Mouse (Mus musculus) brain, adult 2 months (tissue): ENCODE data around the gene Itga6.

Source experiments
- DNase-seq: peaks from one replicate; pipeline ENCODE4 v3.0.0; 2011; ENCODE audit warnings: low read depth, low spot score

Gene Itga6

DNA sequence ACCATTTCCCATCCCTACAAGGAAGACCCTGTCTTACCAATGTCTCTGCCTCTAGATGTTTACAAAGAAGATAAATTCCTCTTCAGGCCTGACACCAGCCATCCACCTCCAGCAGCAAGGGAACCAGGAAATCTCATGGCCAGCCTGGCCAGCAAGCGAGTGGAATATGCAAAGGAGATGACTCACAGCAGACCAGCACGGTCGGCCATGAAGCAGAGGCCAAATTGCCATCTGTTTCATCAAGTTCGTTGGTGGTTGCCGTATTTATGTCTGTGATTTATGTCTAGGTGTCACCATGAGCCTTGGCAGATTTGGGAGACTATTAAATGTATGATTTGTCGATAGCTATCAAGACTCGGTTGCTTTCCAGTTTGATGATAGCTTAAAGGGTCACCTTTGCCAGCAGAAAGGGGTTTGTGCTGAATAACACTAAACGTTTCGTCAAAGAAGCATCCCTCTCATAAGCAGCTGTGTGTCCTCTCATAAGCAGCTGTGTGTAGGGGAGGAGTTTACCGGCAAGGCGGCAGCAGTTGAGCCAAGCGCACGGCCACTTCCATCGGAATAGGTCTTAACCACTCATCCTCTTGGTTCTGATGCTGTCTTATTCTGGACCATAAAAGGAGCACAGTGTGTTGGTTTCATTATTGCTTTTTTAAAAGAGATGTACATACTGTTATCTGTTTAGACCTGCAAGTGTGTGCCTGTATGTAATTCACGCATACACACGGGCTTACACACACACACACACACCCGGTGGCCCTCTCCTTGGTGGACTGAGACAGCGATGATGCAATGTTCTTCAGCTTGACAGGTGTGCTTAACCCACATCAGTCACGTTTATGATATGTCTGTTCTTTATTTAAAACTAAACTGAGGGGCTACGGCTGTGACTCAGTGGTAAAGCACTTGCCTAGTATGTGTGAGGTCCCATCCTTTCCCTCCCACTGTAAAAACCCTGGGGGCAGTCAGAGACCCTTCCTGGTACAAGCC, 14.5 kb upstream of the Itga6 start:
- DNase-seq, result peak; percentile 37

DNA sequence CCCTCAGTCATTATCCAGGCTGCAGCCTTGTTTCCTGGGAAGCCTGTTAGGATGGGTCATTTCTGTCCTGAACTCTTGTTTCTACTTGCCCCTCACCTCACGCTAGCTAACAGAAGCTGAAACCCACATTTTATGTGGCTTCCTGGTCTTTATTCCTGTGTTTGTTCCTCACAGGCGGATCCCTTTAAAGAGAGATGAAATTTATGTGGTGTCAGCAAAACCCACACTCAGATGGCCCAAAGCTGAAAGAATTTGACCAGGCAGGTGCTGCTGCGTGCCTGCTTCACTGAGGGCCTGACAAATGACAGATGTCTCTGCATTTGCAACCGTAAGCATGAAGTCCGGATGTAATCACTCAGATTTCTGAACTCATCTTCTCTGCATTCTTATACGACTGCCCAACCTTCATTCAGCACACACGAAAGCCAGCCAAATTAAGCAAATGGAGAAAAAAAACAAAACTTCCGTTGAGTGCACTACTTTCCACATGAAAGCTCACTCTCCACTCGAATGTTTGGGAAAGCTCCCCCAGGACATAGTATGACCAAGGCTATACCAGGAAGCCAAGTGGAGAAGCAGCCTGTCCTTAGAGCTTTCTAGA, 10.5 kb upstream of the Itga6 start:
- DNase-seq, result no peak

DNA sequence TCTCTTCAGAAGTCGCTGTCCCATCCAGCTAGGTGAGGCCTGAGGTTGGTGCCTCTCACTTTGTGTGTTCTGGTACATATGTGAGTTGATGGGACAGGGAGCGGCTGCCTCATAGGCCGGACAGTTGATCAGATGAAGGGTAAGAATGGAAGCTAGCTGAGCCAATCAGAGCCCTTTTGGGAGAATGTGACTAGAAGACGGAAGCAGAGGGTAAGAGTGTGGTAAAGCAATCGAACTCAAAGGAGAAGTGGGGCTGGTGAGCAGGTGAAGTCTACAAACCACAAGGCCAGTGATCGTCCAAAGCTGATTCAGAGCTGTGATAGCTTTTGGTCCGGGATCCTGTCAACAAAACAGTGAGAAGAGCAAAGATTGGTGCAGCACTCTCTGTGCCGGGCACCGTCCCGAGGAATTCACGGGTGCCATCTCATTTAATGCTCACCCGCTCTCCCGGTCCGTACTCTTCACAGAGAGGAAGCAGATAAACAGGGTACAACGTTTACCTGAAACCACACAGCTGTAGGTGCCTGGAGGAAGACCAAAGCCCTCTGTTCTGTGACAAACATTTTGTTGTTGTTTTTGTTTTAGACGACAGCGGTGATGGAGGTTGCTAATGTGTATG, 9.8 kb upstream of the Itga6 start:
- no peak for DNase-seq

DNA sequence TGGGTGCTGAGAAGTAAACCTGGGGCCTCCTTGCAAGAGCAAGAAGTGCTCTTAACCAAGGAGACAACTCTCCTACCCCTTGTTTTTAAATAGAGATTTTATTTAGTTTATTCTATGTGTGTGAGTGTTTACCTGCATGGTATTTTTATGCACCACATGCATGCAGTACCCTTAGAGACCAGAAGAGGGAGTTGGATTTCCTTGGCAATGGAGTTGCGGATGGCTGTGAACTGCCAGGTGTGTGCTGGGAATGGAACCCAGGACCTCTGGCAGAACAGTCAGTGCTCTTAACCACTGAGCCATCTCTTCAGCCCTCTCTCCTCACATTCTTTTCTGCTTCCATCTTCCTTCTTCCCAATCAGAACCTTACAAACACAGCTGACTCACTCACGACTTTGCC, 9.2 kb upstream of the Itga6 start:
- no peak for DNase-seq

DNA sequence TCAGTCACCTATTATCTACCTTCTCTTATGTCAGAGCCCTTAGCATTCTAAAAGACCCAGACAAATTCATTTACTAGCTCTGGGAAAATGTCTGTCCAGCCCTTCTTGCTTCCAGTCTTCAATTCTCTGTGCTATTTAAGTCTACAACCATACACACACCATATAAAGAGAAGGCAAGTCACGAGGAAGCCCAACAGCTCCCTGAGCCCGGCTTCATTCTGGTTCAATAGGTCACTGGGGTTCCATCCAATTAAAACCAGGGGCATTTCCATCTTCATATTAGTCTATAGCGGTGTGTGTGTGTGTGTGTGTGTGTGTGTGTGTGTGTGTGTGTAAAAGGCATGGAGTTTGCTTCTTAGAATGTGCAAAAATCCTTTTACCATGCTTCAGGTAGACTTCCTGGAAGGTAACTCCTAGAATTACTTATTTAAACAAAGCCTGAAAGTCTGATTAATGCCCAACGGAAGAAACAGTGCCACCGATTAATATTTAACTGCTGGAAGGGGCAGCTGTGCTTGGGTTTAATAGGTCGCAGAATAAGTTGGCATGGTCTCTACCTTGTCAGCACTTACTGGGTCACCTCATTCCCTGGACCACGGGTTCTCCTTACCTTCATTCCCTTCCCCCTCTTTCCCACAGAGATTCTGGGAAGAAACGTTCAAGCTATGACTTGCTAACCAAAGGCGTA, 6.1 kb upstream of the Itga6 start:
- DNase-seq, result no peak

DNA sequence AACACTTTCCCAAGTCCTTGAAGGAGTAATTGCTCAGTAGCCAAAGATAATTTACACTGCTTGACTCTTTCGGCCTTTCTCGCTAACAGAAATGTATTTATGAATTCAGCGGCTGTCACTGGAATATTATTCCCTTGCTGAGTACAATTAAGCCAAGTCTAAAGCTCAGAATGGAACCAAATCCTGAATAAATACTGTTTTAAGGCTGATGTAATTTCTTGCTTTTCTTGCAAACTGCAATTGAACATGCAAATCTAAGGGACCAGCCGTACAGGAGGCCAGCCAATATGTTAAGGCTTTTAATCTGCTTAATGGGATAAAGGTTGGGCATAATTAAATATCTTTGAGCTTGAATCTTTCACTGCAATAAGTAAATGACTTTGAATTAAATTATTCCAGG, 2.9 kb upstream of the Itga6 start:
- DNase-seq, result no peak

DNA sequence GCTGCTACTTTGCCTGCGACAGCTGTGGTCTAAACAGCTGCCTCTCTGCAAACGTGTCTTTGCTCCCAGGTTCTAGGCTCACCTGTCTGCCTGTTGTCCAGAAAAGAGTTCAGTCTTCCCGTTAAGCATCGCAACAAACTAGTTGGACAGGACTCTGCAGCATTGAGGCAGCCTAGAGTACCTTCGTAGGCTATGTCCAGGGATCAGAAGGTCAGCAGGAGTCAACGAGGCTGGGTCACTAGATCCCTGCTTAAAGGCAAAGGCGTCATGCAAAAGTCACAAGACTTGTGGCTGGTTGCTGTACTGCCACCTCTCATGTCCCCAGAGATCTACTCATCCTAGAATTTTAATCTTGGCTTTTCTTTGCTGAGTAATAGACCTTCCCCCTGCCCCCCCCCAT, 2.0 kb upstream of the Itga6 start:
- DNase-seq, result no peak

- DNase-seq, result no peak
These were observed 1.1 kb upstream of the Itga6 start for GRCm38 (mm10) chr2:71744320-71744719.

DNA sequence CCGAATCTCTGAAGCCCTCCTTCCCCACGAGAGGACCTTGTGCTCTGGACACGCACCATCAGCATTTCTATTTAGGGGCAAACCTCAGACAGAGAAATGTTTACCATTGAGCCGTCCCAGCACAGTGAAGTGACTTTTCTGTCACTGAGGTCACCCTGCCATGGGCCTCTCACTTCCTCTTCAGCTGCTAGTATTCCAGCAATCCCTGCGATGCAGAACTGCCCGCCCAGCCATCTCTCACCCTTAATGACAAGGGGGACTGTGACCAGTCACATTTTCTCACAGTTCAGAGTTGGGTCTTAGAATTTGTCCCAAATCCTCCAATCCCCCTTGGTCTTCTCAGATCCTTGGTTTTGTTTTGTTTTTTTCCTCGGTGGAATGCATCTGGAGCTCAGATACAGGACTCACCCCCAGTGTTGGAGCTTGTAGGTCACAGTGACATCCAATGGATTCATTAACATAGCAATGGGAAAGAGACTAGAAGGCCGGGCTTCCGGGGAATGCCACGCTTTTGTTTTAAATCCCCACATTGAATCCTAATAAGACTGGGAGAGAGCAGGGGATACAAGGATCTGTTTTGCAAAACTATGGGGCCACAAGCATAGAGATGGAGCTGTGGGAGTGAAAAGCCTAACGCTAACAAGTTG, 432 bp upstream of the Itga6 start:
- peak; percentile 45 for DNase-seq

DNA sequence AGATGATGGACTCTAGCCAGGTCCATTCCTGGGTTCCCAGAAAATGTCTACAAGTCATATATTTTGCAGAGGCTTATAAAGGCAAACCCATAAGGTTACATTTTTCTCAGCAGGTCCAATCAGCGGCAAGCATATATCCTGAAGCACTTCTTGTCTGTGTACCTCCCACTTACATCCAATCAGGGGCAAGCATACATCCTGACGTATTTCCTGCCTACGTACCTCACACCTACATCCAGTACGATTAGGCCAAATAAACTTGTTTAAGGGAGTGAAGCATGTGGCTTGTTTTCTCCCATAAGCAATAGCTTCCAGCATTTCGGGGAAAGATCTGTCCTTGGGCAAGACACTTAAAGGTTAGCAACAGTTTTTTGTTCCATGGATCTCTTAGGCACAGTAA, 3.0 kb downstream of the Itga6 start:
- no peak for DNase-seq

- DNase-seq, result no peak
These were observed 4.1 kb downstream of the Itga6 start for GRCm38 (mm10) chr2:71749367-71750086.

GRCm38 (mm10) chr2:71750087-71750453, 4.7 kb downstream of the Itga6 start:
- no peak for DNase-seq

- no peak for DNase-seq
These were observed 5.9 kb downstream of the Itga6 start for GRCm38 (mm10) chr2:71751336-71751735.

- DNase-seq, result no peak
These were observed 6.4 kb downstream of the Itga6 start for GRCm38 (mm10) chr2:71751863-71752262.

DNA sequence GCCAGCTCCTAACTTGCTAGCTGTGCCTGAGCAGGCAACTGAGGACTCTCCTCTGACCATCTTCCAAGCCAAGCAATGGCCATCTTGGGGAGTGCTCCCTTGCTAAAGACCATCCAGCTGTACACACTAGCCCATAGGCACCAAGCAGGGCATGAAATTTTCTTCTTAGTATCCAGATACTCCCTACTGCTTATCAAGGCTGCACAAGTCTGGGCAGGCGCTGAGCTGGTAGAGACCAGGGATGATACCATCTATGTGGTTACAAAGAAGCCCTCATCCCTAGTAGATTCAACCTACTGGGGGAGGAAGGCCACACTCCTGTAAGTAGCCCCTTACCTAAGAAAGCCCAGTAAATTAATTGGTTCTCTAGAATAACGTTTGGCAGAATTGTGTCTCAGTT, 7.0 kb downstream of the Itga6 start:
- DNase-seq, result no peak

GRCm38 (mm10) chr2:71753161-71753560, 7.7 kb downstream of the Itga6 start:
- DNase-seq, result no peak

DNA sequence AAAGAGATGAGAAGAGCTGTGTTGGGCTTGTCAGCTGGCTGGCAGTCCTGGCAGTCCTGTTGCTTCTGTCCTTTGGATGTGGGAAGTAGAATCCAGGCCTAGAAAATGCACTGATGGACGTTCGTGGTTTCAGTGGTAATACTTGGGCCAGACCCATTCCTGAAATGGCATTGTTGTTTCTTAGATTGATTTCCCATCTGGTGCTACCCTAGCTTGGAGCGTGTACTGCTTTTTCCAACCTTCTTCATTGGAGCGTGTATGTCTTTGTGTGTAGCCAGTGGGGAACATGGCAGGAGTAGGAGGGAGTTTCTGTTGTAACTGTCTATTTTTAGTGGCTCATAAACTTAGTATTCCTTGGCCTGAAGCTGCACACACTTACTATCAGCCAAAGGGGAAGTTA, 10.3 kb downstream of the Itga6 start:
- DNase-seq, result no peak

DNA sequence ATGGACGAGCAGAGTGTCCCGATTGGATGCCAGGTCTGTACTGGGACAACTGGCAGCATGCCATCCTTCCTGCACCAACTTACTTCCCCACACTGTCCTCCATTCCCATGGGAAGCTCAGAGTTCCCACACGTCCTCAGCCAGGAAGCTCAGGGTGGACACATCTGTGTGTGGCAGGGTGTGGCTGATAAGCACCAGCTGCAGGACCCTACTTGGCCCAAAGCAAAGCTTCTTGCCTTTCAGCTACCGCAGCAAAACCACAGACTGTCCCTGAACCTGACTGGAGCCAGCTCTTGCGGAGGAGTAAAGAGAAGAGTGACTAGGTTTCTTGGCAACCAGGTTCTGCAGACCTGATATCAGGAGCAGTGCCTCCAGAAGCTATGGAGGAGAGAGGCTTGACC, 11.7 kb downstream of the Itga6 start:
- no peak for DNase-seq

DNA sequence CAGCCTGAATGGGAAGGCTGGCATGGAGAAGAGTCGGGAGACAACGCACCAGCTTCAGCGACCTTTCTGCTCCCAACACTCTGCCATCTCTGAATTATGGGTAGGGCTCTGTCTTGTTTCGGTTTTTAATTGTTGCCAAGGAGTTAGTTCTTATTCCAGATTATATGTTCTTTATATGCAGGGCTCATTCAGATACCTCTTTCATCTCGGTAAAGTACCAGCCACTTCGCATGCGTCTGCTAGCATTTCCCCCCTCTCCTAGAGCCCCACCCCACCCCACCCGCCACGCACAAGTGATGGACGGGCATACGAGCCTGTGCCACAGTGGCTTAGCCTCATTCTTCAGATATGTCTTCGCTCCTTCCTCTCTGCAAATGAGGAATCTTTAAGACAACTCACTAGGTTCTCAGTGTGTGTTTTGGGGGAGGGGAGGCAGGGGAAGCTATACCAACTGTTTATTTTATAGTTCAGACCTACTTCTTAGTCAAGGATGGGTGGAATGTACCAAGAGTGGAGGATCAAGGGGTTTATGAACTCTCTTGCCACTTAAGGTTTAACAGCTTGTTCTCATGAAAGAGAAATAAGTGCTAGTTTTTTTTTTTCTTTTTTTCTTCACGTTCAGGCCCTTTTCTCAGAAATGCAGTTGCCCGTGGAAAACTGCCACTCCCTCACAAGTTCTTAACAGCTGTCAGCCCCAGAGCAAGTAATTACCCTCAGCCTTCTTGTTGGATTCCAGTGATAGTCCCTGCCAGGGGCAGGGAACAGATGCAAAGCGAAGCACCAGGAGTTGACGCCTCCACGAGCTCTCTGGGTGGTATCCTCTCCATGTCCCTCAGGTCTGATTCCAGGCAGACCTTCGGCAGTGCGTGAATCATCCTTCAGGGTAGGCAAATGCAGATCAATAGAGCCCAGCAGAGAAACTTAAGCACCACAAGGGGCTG, 13.4 kb downstream of the Itga6 start:
- DNase-seq, result no peak

GRCm38 (mm10) chr2:71760091-71760490, 14.7 kb downstream of the Itga6 start:
- no peak for DNase-seq
